Mouse (Mus musculus) frontal cortex, postnatal 36 days (tissue): ENCODE results near the gene Ros1.

Experiments used
- DNase-seq, 2 experiments: peaks; one replicate each; pipeline ENCODE4 v3.0.0; 2022; ENCODE audit warnings: low spot score in 2 of 2

The Ros1 gene

DNA sequence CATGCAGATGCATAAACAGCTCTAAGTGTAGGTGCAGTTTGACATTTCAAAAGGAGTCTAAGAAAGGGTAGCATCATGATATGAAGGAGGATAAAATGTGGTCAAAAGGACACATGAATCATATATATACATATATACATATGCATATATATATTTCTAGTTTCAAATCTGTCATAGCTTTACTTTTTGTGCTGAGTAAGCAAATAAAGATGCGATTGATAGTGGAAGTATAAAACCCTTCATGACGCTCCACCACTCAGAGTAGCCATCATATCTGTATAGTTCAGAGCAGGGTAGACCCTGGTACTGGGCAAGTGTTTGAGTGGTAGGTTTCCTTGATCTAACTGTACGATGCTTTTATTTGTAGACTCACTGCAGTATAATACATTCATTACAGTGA, 35.3 kb downstream of the Ros1 start:
- DNase-seq, result no peak

DNA sequence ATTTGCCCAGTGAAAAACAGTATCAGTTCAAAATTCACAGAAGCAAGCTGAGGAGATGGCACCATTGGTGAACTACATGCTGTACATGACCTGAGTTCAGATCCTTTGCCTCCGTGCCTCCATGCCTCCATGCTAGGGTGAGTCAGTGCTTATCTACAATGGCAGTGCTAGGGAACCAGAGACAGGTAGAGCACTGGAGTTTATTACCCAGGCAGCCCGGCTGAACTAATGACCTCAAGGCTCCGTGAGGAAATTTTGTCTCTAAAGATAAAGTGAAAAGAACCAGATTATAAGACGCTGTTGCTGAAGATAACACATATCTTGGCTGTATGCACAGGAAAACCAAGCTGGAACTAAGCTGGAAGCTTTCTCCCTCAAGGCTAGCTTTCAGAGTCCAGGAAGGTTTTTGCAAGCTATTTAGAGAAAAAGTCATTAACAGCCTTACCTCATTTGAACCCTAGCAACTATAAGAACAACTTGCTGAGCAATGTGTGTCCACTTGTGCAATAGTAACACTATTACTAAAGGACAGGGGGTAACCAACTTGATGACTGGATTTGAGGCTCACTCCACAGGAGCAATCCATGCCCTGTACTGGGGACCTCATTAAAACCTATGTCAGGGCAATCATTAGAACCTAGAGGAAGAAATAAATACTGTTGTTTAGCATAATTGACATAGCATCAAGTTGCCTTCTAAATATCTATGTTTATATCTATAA, 61.5 kb downstream of the Ros1 start:
- DNase-seq, result no peak

DNA sequence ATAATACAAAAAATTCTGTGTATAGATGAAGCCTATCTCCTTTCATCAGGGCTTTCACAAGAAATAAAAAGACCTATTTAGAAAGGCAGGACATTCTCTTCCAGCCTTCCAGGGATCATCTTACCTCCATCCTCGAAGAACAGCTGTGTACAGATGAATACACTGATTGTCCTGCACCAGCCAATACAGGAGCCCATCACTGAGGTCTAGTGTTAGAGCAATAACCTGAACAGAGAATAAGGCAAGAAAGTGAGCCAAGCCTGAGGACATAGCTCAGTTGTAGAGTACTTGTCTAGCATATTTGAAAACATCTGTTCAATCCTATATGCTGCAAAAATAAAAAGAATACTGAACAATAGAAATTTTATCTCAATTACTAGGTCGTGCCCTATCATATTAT, 64.3 kb downstream of the Ros1 start:
- no peak for DNase-seq

DNA sequence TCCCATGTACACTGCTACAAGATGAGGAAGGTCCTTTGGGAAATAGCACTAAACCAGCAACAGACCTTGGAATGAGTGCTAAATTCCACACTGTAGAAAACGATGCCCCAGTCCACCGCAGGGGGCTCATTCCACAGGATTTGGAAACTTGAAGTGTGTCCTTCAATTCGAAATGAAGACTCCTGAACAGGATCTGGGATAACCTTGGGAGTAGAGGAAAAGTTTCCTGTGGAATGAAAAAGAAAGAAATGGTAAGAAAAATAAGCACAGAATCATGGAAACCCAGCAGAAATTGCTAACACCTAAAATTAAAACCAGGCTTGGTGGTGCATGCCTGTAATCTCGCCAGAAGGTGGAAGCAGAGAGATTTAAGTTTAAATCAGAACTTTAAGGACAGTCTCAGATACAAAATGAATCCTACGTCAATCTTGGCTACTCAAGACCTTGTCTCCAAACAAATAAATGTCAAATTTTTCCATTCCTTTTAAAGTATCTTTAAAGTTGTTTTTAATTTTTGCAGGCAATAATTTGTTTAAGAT, 66.1 kb downstream of the Ros1 start:
- DNase-seq, result peak in 1 of 2 experiments; percentile 3

DNA sequence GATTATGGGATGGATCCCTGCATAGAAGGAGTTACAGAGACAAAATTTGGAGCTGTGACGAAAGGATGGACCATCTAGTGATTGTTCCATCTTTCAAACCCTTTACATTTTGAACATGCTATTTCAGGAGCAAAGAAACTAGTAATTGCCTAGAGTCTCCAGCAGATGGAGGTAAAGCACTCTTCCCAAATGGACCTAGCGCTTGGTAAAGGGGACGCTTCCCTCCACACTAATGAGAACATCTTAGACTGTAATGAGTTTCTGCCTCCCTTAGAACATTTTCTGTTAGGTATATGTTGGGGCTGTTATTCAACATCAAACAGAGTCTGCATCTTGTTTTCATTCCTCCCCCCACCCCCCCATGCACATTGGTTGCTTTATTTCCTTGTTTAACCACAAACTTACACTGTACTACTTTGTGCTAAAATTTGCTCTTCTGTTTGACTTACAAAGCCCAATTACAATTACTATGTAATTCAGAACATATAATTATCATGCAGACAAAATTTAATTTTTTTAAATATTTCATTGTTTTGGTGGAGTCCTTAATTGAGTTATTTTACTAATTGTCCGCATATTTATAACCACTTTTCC, 88.8 kb downstream of the Ros1 start:
- peak in 1 of 2 experiments; percentile 45 for DNase-seq

DNA sequence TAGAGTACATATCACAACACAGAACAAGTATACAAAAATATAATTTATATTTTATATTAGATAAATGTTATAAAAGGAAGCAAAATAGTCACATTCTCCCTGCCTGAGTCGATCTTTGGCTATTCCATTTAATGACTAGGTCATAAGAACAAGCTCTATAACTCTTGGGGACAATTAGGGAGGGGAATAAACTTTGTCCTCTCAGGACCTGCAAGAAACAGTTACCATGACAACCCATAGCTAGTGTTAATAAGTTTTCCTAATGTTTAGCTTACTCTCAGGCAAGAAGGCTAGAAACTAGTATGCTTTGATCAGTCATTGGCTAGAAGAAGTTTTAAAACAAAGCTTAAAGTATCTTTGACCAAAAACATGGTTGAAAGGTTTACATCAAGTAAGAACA, 93.8 kb downstream of the Ros1 start:
- DNase-seq, result no peak

DNA sequence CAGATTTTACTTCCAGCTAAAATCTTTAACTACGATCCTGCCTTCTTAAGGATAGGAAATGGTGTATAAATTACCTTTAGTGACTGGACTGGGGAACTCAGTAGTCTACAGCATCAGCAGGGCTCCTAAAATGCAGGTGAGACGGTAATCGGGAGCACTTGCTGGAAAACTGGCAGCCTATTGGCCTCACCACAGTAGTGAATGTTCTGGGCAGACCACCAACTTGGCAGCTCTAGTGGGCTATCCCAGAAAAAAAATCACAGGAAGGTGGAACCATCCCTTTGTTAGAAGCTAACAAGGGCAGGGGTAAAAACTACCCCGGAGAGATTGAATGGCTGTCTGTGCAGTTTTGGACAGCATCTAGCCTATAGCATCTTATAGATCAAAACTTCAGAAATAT, 102.9 kb downstream of the Ros1 start:
- DNase-seq, result no peak

DNA sequence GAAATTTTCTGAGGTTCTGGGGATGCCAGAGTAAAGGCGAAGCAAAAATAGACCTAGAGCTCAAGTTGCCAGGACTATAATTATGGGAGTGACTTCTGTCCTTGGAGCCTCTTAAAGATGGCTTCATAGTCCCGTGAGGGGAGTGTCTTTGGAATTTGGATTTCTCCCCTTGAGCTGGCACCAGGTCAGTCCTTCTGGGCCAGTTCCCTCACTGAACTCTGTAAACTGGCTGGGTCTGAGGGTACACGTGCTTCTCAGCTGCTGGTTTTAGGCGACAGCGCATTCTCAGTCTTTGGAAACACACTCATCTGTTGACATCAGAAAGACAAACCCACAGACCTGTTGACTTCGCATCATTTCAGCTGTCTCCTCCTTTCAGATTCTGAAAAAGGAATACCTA, 108.4 kb downstream of the Ros1 start:
- DNase-seq, result no peak

DNA sequence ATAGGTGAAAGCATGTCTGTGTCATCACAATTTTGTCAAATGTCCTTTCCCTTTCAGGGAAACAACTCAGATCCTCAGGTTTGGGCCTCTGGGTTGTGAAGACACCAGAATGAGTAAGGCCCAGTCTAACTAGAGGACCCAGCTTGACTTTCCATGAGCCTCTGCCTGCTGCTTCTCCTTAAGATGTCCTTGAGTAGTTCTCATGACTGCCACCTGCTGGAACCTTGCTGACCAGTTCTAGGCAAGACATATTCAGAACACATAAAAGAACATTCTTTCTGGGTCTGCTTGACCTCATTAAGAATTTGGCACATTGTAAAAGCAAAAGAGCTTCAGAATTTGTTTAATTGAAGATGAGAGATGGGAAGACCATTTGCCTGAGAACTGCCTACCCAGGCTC, 122.6 kb downstream of the Ros1 start:
- peak; percentile 29 to 52 for DNase-seq

DNA sequence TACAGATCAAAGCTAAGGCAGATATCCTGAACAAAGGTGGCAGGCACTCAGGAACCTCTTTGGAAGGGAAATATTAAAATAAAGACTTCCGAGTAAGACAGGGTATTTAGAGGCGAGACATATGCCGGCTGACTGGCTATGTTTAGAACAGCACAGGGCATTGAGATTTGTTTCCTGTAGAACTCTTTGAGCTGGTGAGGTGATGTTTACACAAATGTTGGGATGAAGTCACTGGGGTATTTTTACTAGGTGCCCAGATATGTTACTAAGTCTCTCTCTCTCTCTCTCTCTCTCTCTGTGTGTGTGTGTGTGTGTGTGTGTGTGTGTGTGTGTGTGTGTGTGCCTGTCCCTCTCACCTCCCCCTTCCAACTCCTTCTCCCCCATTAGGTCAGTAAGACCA, 146.8 kb downstream of the Ros1 start:
- no peak for DNase-seq

DNA sequence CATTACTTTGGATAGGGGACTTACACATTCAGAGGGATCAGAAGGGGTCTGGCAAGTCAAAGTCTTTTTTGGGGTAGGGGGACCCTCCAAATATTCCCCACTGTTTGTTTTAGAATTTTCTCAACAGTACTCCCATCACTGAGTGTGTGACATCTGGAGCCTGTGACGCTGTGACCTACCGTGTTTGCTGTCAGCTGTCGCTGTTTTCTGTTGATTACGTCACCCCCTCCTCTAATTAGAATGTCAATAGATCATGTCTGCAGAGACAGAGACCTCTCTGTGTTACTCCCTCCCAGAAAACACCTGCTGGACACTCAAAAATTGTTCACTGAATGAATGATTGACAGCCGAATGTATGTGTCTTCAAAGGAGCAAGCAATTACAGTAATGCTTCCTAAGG, 152.0 kb downstream of the Ros1 start:
- DNase-seq, result no peak

DNA sequence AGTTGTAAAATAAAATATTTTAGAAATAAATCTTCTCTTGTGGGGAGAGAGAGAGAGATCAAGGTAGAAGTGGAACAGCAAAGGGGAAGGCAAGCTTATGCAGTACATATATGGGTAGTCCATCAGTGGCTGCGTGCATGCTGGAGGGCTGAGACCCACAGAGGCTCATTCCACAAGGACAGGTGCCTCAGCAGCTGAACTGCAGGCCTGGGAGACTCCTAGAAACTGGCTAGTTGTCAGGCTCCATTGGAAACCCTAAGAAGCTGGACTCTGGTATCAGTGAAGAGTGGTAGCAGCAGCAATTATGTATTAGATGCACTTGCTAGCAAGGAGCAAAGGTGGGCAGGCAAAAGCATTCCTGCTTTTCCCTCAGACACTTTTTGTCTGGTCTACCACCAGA, 155.7 kb downstream of the Ros1 start:
- no peak for DNase-seq

DNA sequence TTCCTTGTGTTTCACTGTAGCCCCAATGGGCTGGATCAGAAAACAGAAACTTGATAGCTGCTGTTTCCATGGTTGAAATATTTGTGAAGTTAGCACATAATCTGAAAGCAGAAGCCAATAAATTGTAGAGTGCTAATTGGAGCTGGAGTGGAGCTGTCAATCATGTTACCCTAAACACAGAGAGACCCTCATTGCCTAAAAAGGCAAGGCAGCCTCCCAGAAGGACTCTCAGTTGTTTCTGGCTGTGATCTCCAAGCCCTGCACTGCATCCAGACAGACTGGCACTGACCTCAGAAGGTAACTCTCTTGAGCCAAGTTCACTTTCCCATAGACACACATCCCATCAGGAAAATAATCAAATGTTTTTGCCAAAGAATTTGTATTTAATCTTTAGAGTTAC, 161.3 kb downstream of the Ros1 start:
- DNase-seq, result no peak

DNA sequence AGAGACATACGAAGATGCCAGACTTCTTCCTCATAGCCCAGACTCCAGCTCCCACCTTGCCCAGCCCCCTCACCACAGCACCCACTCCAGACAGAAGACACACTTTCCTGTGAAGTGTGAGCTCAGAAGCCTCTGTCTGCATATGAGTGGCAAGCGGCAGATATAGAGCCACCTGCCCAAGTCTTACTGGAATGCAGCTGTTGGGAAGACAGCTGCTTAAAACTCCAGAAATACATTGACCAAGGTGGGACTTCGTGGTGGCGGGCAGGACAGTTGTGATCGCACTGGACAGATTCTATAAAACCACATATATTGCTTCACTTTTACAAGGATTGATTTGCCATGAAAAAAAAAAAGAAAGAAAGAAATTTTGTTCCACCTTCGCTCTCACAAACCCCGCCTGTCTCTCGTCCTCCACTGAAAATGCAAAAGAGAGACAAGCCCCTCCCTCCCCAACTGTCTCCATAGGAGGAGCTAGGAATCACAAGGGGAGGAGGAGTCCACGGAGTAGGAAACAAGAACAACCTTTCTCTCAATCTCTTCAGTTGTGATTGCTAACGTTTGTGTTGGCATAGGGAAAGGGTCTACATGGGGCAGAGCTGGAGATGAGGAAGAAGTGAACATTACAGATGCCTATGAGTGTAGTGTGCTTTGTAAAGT, 165.5 kb downstream of the Ros1 start:
- no peak for DNase-seq

DNA sequence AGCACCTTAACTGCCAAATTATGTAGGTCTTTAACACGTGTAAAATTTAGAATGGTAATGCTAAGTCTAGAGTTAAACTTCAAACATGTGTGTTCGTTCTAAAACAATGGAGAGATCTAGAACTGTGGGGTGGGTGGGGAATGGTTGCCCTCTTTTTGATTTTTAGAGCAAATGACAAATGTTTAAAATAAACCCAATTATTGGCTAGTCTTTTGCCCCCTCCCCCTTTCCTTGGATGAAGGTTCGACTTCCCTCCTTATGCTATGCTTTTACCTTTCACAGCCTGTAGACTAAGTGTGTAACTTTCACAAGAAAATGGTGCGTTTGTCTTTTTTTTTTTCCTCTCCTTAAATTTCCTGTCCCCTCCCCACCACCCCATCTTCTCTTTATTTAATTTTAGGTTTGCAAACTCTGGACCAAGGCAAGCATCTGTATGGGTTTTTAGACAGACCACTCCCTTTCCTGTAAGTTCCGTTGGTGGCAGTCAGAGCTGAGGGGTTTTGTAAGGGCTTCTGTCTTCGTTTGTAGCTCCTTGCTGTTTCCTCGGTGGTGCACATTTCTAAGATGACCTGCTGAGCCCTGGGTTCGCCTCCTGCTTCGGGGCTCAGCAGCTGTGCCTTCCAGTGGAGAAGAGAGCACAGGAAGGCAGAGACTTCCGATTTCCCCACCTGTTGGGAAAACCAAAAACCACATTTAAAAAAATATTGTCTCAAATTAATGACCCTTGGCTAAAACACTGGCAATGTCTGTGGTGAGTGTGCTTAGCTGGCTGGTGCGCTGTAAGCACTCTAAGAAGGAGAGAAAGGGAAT, 166.3 kb downstream of the Ros1 start:
- no peak for DNase-seq

DNA sequence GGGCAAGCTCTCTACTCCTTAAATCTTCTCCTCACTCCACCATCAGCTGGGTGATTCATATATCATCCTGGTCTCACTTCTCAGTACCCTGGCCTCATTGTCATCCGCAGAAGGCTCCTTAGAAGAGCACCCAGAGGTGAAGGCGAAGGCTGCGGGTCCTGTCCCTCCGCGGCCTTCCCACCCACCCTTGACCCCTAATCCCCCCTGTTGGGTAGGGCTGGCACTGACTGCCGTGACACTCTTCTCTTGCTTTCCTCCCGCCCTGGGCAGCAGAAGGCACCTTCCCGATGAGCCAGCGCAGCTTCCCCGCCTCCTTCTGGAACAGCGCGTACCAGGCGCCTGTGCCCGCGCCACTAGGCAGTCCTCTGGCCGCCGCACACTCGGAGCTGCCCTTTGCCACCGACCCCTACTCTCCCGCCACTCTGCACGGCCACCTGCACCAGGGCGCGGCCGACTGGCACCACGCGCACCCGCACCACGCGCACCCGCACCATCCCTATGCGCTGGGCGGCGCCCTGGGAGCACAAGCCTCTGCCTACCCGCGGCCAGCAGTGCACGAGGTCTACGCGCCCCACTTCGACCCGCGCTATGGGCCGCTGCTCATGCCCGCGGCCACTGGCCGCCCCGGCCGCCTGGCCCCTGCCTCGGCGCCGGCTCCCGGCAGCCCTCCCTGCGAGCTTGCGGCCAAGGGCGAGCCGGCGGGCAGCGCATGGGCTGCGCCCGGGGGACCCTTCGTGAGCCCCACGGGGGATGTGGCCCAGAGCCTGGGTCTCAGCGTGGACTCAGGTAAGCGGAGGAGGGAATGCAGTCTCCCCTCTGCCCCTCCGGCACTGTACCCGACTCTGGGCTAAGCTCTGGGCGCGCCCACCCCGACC, 167.6 kb downstream of the Ros1 start:
- no peak for DNase-seq

DNA sequence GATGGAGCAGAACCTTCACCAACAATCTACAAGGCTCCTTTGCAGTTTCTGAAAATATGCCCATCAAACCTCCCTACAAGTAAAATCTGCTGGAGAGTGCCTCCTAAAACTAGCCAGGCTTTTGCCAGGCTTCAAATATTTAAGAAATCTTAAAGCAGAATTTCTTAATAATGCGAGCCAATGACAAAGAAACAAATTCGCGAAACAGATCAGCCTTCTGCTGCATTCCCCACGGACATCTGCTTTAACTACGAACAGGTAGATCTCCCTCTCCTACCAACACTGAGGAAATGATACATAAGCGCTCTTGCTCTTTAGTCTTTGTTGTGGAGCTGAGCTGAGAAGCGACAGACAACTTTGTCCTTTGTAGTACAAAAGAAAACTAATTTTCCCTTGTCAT, 169.2 kb downstream of the Ros1 start:
- DNase-seq, result no peak

DNA sequence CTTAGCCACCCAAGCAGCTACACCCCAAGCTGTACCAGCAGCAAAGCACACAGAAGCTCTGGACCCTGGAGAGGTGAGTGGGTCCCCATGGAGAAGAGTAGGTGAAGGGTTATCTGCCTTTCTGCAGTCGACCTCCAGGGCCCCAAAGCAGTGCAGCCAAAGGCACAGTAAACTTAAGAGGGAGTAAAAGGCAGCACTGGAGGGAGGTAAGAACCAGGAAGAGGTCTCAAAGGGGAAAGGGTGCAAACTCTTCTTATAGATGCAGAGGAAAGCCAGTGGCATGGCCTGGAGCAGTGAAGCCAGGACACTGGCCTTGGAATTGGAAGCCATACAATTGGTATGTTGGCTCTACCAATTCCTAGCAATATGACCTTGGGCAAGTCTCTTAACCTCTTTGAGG, 169.8 kb downstream of the Ros1 start:
- DNase-seq, result no peak

DNA sequence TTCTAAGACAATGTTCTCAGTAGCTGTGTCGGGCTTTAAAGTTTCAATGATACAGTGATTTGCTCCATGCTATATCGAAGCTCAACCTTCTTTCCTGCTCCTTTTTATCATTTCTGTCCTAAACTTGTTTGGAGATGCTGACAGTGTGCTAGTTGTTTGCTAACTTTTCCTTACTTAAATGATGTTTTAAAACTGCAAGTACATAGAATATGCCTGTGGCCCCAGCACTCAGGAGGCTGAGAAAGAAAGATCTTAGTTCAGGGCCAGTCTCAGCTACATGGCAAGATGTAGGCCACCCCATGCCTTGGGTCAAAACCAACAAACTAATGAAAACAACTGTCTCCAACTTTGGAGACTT, 171.0 kb downstream of the Ros1 start:
- no peak for DNase-seq

DNA sequence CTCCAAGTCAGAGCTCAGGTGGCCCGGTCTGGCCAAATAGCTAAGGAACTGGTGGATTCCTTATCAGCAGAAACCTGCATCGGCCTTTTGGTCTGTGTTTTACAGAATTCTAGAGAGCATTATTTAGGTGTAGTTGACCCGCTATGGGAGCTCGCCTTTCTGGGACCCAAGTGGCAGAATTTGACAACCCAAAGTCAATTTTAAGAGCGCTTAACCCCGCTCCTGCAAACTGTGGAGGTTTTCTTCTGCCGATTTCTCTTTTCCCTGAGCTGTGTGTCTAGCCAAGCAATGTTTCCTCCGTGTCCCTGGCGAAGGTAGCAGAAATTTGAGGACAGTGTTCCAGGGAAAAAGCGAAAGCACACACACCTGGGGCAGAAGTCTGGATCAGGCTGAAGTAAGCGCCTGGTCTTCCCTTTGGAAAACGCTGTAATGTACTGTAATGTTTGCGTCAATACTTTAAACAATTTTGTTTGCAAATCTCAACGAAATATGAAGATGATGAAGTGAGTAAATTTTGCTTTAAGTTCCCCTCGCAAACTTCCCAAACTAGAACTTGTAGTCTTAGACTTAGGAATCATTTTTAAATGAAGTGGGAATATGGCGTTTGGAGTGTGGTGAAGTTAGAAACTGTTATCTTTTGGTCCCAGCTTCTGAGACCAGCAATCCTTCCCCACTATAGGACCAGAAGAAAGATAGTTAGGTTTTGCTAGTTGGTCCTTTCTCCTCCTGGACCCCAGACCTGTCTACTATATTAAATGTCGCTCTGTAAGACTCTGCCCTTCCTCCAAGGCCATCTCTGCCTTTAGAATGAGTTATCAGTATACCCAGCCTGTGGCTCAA, 171.6 kb downstream of the Ros1 start:
- peak in 1 of 2 experiments; percentile 13 for DNase-seq
